Mouse (Mus musculus) frontal cortex, postnatal 14 days (tissue): ENCODE data around the gene Gprin2.

Experiments used
- DNase-seq, 2 experiments: peaks; one replicate each; pipeline ENCODE4 v3.0.0; 2022; ENCODE audit warnings: low spot score in 2 of 2

Gprin2 gene

GRCm38 (mm10) chr14:34207996-34208395, 6.5 kb upstream of the Gprin2 start:
- DNase-seq, result no peak

- DNase-seq, result peak in 1 of 2 experiments; percentile 15
Measured at GRCm38 (mm10) chr14:34200738-34201230, 669 bp downstream of the Gprin2 start.

GRCm38 (mm10) chr14:34196706-34197105, 4.7 kb downstream of the Gprin2 start:
- no peak for DNase-seq

GRCm38 (mm10) chr14:34195466-34195865, 6.0 kb downstream of the Gprin2 start:
- no peak for DNase-seq

GRCm38 (mm10) chr14:34193879-34194278, 7.6 kb downstream of the Gprin2 start:
- no peak for DNase-seq

- DNase-seq, result no peak
Measured at GRCm38 (mm10) chr14:34190361-34190760, 11.1 kb downstream of the Gprin2 start.

GRCm38 (mm10) chr14:34188629-34189028, 12.8 kb downstream of the Gprin2 start:
- DNase-seq, result peak in 1 of 2 experiments; percentile 11

GRCm38 (mm10) chr14:34183101-34183500, 18.4 kb downstream of the Gprin2 start:
- no peak for DNase-seq

GRCm38 (mm10) chr14:34179351-34179750, 22.1 kb downstream of the Gprin2 start:
- peak; percentile 39 to 67 for DNase-seq

- DNase-seq, result no peak
Measured at GRCm38 (mm10) chr14:34171107-34171506, 30.3 kb downstream of the Gprin2 start.

GRCm38 (mm10) chr14:34155752-34156151, 45.7 kb downstream of the Gprin2 start:
- no peak for DNase-seq

GRCm38 (mm10) chr14:34154601-34155337, 46.7 kb downstream of the Gprin2 start:
- no peak for DNase-seq

GRCm38 (mm10) chr14:34152342-34152741, 49.1 kb downstream of the Gprin2 start, which contains the start of gene Npy4r:
Npy4r (minus strand) TSS chr14:34152489.
- no peak for DNase-seq

- DNase-seq, result no peak
Measured at GRCm38 (mm10) chr14:34142915-34143314, 58.5 kb downstream of the Gprin2 start.

GRCm38 (mm10) chr14:34142316-34142715, 59.1 kb downstream of the Gprin2 start:
- no peak for DNase-seq

GRCm38 (mm10) chr14:34139671-34140664, 61.5 kb downstream of the Gprin2 start:
- no peak for DNase-seq
